Mouse (Mus musculus): ENCODE data around the gene Vangl1.

- TF ChIP-seq CTCF (IDR thresholded peaks at IDR 0.05; ENCODE audit: extremely low read depth, insufficient read depth, low read length) (peak; percentile 71), POLR2A (IDR thresholded peaks at IDR 0.05; ENCODE audit: extremely low read depth, insufficient read depth, low read length) (no peak)
These were observed 38.4 kb upstream of the Vangl1 start for GRCm38 (mm10) chr3:102242854-102243253.
